In genomic region chr10:86473637-86474154, GRCm38 (mm10) we compare ENCODE assay signal across 9 mouse cellular contexts. TPM values are rescaled to one million over a fixed set of nuclear protein-coding genes. Genes with fewer than 3 reads are reported as not detected.
A peak's percentile ranks its signal among the peaks of the same experiment; 100 is the strongest.
DNase-seq lines count a peak whose midpoint lies in the region; ATAC-seq and TF ChIP-seq lines count a peak whose summit lies in the region.
"Had no signal": no experiment of that assay in that cellular context is flagged by ENCODE, and none has a peak within 500 bp of the region (broad histone marks: within the 10 kb centered on the region; RNA-seq: fewer than 3 reads in every experiment).

No protein-coding gene starts in this region.

- H3K4me3 ChIP-seq in cortical plate, adult 2 months (ENCODE audit: insufficient read depth, low read length): no peak overlapping the region
- no peak overlapping the region for H3K4me3 ChIP-seq in neural tube, embryonic 11.5 days (ENCODE audit: low read depth, low read length)
- H3K4me3 ChIP-seq: embryonic facial prominence, embryonic 12.5 days had no signal

- no peak for TF ChIP-seq POLR2A in cortical plate, adult 2 months (IDR thresholded peaks at IDR 0.05; ENCODE audit: extremely low read depth, insufficient read depth, low read length)

- DNase-seq in heart, postnatal 10 days: peak; percentile 34 to 66
- no peak for DNase-seq in heart, adult 8-10 months (ENCODE audit: low spot score)
- DNase-seq in 416B (ENCODE audit: low read depth) (peak; percentile 47), MN1 (ENCODE audit: low spot score) (peak; percentile 62)
- DNase-seq in kidney, postnatal 4 days: peak; percentile 59 to 66
- DNase-seq in neural tube, embryonic 11.5 days (ENCODE audit: low spot score): peak; percentile 50
- no peak for DNase-seq in spleen, postnatal 36 days (ENCODE audit: low spot score in 2 of 2)

- no peak overlapping the region for H3K4me2 ChIP-seq in neural tube, embryonic 11.5 days (ENCODE audit: low read depth)
- H3K4me2 ChIP-seq: embryonic facial prominence, embryonic 12.5 days had no signal

- no peak overlapping the region for H3K27ac ChIP-seq in cortical plate, adult 2 months (ENCODE audit: insufficient read depth, low read length)
- no peak overlapping the region for H3K27ac ChIP-seq in neural tube, embryonic 11.5 days (ENCODE audit: low read depth, low read length)
- H3K27ac ChIP-seq: embryonic facial prominence, embryonic 12.5 days had no signal

- no peak overlapping the region for H3K9ac ChIP-seq in neural tube, embryonic 11.5 days (ENCODE audit: low read length)
- H3K9ac ChIP-seq: embryonic facial prominence, embryonic 12.5 days had no signal

- H3K4me1 ChIP-seq in cortical plate, adult 2 months (ENCODE audit: control insufficient read depth, insufficient read depth, low read length): no peaks in the 10 kb centered on the region
- no peaks in the 10 kb centered on the region for H3K4me1 ChIP-seq in neural tube, embryonic 11.5 days (ENCODE audit: control insufficient read depth, insufficient read depth, low read length)
- H3K4me1 ChIP-seq: embryonic facial prominence, embryonic 12.5 days had no signal

- no peaks in the 10 kb centered on the region for H3K9me3 ChIP-seq in neural tube, embryonic 11.5 days (ENCODE audit: control insufficient read depth, low read length)
- H3K9me3 ChIP-seq: embryonic facial prominence, embryonic 12.5 days had no signal

- H3K27me3 ChIP-seq in neural tube, embryonic 11.5 days (ENCODE audit: control insufficient read depth, insufficient read depth, low read length): no peaks in the 10 kb centered on the region
- H3K27me3 ChIP-seq: embryonic facial prominence, embryonic 12.5 days had no signal

- intact Hi-C loops in heart, postnatal 10 days (cut with DNase I): loop anchor here (2.0 to 5.0 kb wide), 2 partner anchors 25 to 259 kb away; partner anchors contain the start of gene Syn3

- ATAC-seq in neural tube, embryonic 11.5 days (ENCODE audit: insufficient read depth, low FRiP score, low TSS enrichment): no peak

- H3K36me3 ChIP-seq in neural tube, embryonic 11.5 days (ENCODE audit: control insufficient read depth, insufficient read depth, low read length): no peaks in the 10 kb centered on the region
- H3K36me3 ChIP-seq: embryonic facial prominence, embryonic 12.5 days had no signal

- peak; percentile 88 for TF ChIP-seq CTCF in cortical plate, adult 2 months (IDR thresholded peaks at IDR 0.05; ENCODE audit: extremely low read depth, insufficient read depth, low read length)

- 43% methylated on average over 3 of the region's 3 CpGs for WGBS in neural tube, embryonic 11.5 days

RNA-seq across cellular contexts. Expression of gene Syn3, which starts 25.0 kb away (rescaled TPM):
- total RNA-seq in heart, postnatal 10 days (2021): under 1 TPM; 0.62 to 0.79 TPM
- total RNA-seq in heart, adult 8-10 months (2022): under 1 TPM; 0.34 to 0.79 (median 0.47) TPM
- 7.1 and 7.5 TPM in 2 replicates for polyA plus RNA-seq in cortical plate, adult 2 months (2012; rRNA removed)
- polyA plus RNA-seq in neural tube, embryonic 11.5 days (2014; fragmentation: Nextera tagmentation; extraction: Ambion mirVana): 4.4 and 4.5 TPM in 2 replicates

Comparison
In these comparisons a context has a peak if more than half of its experiments do, and no peak if none do; other contexts are left out.
1. DNase-seq: peak in heart, postnatal 10 days (2 of 2), 416B (single experiment), MN1 (single experiment), kidney, postnatal 4 days (2 of 2) and neural tube, embryonic 11.5 days (single experiment); none in heart, adult 8-10 months (single experiment) and spleen, postnatal 36 days (0 of 2).